In genomic region chr6:135756075-135756474, GRCm38 (mm10) we compare ENCODE assay signal across 25 mouse cellular contexts.
"Had no signal": no experiment of that assay in that cellular context is flagged by ENCODE, and none has a peak within 500 bp of the region (broad histone marks: within the 10 kb centered on the region; RNA-seq: fewer than 3 reads in every experiment).

No protein-coding gene starts in this region.

- H3K36me3 ChIP-seq: heart, embryonic 10.5 days; heart, embryonic 12.5 days; hindbrain, embryonic 12.5 days; intestine, embryonic 15.5 days; limb, embryonic 10.5 days; limb, embryonic 12.5 days; liver, embryonic 13.5 days; liver, embryonic 15.5 days had no signal

- H3K4me3 ChIP-seq: gastrocnemius, adult 2 months; heart, embryonic 10.5 days; heart, embryonic 12.5 days; hindbrain, embryonic 12.5 days; intestine, embryonic 15.5 days; left cerebral cortex, adult 2 months; limb, embryonic 10.5 days; limb, embryonic 12.5 days; liver, embryonic 13.5 days; liver, embryonic 15.5 days had no signal

- H3K27me3 ChIP-seq: heart, embryonic 12.5 days; hindbrain, embryonic 12.5 days; intestine, embryonic 15.5 days; limb, embryonic 12.5 days; liver, embryonic 13.5 days; liver, embryonic 15.5 days had no signal

- DNase-seq: gastrocnemius, adult 2 months; gastrocnemius, postnatal 10 days; gastrocnemius, postnatal 25 days; heart, adult 18-20 months; heart, postnatal 14 days; heart, postnatal 36 days; kidney, adult 18-20 months; kidney, adult 8-10 months; kidney, postnatal 10 days; kidney, postnatal 25 days; kidney, postnatal 4 days; liver; liver, embryonic 13.5 days had no signal

- H3K4me1 ChIP-seq: heart, embryonic 10.5 days; heart, embryonic 12.5 days; intestine, embryonic 15.5 days; limb, embryonic 10.5 days; limb, embryonic 12.5 days; liver, embryonic 13.5 days; liver, embryonic 15.5 days had no signal

- H3K9me3 ChIP-seq: heart, embryonic 10.5 days; heart, embryonic 12.5 days; hindbrain, embryonic 12.5 days; intestine, embryonic 15.5 days; limb, embryonic 10.5 days; limb, embryonic 12.5 days; liver, embryonic 13.5 days; liver, embryonic 15.5 days had no signal

- ATAC-seq: hindbrain, embryonic 16.5 days; inflammation-experienced regulatory T-cells, adult 6 months; intestine, embryonic 15.5 days; intestine, postnatal 0 days had no signal

- H3K27ac ChIP-seq: gastrocnemius, adult 2 months; heart, embryonic 10.5 days; hindbrain, embryonic 12.5 days; hindbrain, embryonic 14.5 days; intestine, embryonic 15.5 days; left cerebral cortex, adult 2 months; limb, embryonic 10.5 days; limb, embryonic 12.5 days; liver, embryonic 13.5 days; liver, embryonic 15.5 days had no signal
